ENCODE assay signal across 9 mouse cellular contexts in genomic region chr15:99688712-99689111, GRCm38 (mm10). TPM values are rescaled to one million over a fixed set of nuclear protein-coding genes. Genes with fewer than 3 reads are reported as not detected.
DNase-seq lines count a peak whose midpoint lies in the region; ATAC-seq lines count a peak whose summit lies in the region.
"Had no signal": no experiment of that assay in that cellular context is flagged by ENCODE, and none has a peak within 500 bp of the region (broad histone marks: within the 10 kb centered on the region; RNA-seq: fewer than 3 reads in every experiment).

No protein-coding gene starts in this region.

- peaks cover 11% of the 10 kb centered on the region for H3K27me3 ChIP-seq in kidney, embryonic 15.5 days

- peak; percentile 79 for ATAC-seq in frontal cortex, adult (ENCODE audit: low TSS enrichment)
- peak; percentile 82 for ATAC-seq in granulocyte monocyte progenitor cell, adult 5-6 weeks (replicated peaks; ENCODE audit: poor library complexity, severe bottlenecking)
- peak; percentile 57 for ATAC-seq in kidney, embryonic 15.5 days (replicated peaks; ENCODE audit: low FRiP score)

- no peak overlapping the region for H3K4me3 ChIP-seq in kidney, embryonic 15.5 days (replicated peaks)

- no peak for DNase-seq in frontal cortex, postnatal 25 days (ENCODE audit: low spot score in 2 of 2)
- DNase-seq in MEL-GATA-1-ER (ENCODE audit: extremely low read depth, low read depth) = peak; percentile 69
- DNase-seq in cerebellum, postnatal 14 days = peak; percentile 79 to 81
- peak; percentile 62 to 69 for DNase-seq in lung, postnatal 4 days
- DNase-seq in retina, postnatal 1 day = peak; percentile 86

- peaks cover 7% of the 10 kb centered on the region for H3K4me1 ChIP-seq in kidney, embryonic 15.5 days

- 5% methylated on average over 4 of the region's 4 CpGs for WGBS in kidney, embryonic 15.5 days

- no peak overlapping the region for H3K9ac ChIP-seq in kidney, embryonic 15.5 days

- H3K36me3 ChIP-seq in kidney, embryonic 15.5 days = no peaks in the 10 kb centered on the region

- H3K27ac ChIP-seq in kidney, embryonic 15.5 days = no peak overlapping the region

- H3K4me2 ChIP-seq in kidney, embryonic 15.5 days = no peak overlapping the region

- H3K9me3 ChIP-seq in kidney, embryonic 15.5 days (replicated peaks) = no peaks in the 10 kb centered on the region

RNA-seq across cellular contexts. Expression of gene Smarcd1, which starts 13.2 kb away (rescaled TPM):
- 29.8 and 34.7 TPM in 2 replicates for total RNA-seq in granulocyte monocyte progenitor cell, adult 5-6 weeks (2014; fragmentation: Nextera tagmentation)
- 16.3 and 28.0 TPM in 2 replicates for total RNA-seq in granulocyte monocyte progenitor cell, adult 5-6 weeks (2017)
- 55.3 and 57.4 TPM in 2 replicates for polyA plus RNA-seq in kidney, embryonic 15.5 days (2015; fragmentation: Nextera tagmentation; extraction: Ambion mirVana)

RNA-seq across cellular contexts. Expression of gene Gm17349, which starts 16.6 kb away (rescaled TPM):
- total RNA-seq in granulocyte monocyte progenitor cell, adult 5-6 weeks (2014; fragmentation: Nextera tagmentation) = not detected in 2 replicates
- not detected in 2 replicates for total RNA-seq in granulocyte monocyte progenitor cell, adult 5-6 weeks (2017)
- not detected in 2 replicates for polyA plus RNA-seq in kidney, embryonic 15.5 days (2015; fragmentation: Nextera tagmentation; extraction: Ambion mirVana)
- polyA plus RNA-seq: heart, embryonic 16.5 days had no signal

RNA-seq across cellular contexts. Expression of gene Asic1, which starts 18.5 kb away (rescaled TPM):
- not detected in 2 replicates for total RNA-seq in granulocyte monocyte progenitor cell, adult 5-6 weeks (2014; fragmentation: Nextera tagmentation)
- not detected in 2 replicates for total RNA-seq in granulocyte monocyte progenitor cell, adult 5-6 weeks (2017)
- polyA plus RNA-seq in kidney, embryonic 15.5 days (2015; fragmentation: Nextera tagmentation; extraction: Ambion mirVana) = 1.4 and 1.8 TPM in 2 replicates

RNA-seq across cellular contexts. Expression of gene Gpd1, which starts 28.6 kb away (rescaled TPM):
- 0.68 and 0.86 TPM in 2 replicates for total RNA-seq in granulocyte monocyte progenitor cell, adult 5-6 weeks (2014; fragmentation: Nextera tagmentation)
- total RNA-seq in granulocyte monocyte progenitor cell, adult 5-6 weeks (2017) = 0.10 and 0.34 TPM in 2 replicates
- 23.0 and 28.5 TPM in 2 replicates for polyA plus RNA-seq in kidney, embryonic 15.5 days (2015; fragmentation: Nextera tagmentation; extraction: Ambion mirVana)

RNA-seq across cellular contexts. Expression of gene Cox14, which starts 36.7 kb away (rescaled TPM):
- 57.0 and 57.1 TPM in 2 replicates for total RNA-seq in granulocyte monocyte progenitor cell, adult 5-6 weeks (2014; fragmentation: Nextera tagmentation)
- total RNA-seq in granulocyte monocyte progenitor cell, adult 5-6 weeks (2017) = 38.9 and 47.3 TPM in 2 replicates
- 184 and 185 TPM in 2 replicates for polyA plus RNA-seq in kidney, embryonic 15.5 days (2015; fragmentation: Nextera tagmentation; extraction: Ambion mirVana)

Comparison
In these comparisons a context has a peak if more than half of its experiments do, and no peak if none do; other contexts are left out.
1. DNase-seq: peak in MEL-GATA-1-ER (single experiment), cerebellum, postnatal 14 days (2 of 2), lung, postnatal 4 days (2 of 2) and retina, postnatal 1 day (single experiment); none in frontal cortex, postnatal 25 days (0 of 2).
2. Peak in every context shown above with its lines, with median percentiles within 50 percentile points of each other: ATAC-seq.